In genomic region chr11:22584100-22584487, GRCm38 (mm10) we compare ENCODE assay signal across 9 mouse cellular contexts.
DNase-seq lines count a peak whose midpoint lies in the region; ATAC-seq lines count a peak whose summit lies in the region.
"Had no signal": no experiment of that assay in that cellular context is flagged by ENCODE, and none has a peak within 500 bp of the region (broad histone marks: within the 10 kb centered on the region; RNA-seq: fewer than 3 reads in every experiment).

No protein-coding gene starts in this region.

- no peaks in the 10 kb centered on the region for H3K9me3 ChIP-seq in lung, embryonic 16.5 days (ENCODE audit: control insufficient read depth, low read length)
- peaks cover 3% of the 10 kb centered on the region; the same call in 1 of the 2 replicates for H3K9me3 ChIP-seq in limb, embryonic 11.5 days (ENCODE audit: control insufficient read depth, low read length)
- no peaks in the 10 kb centered on the region for H3K9me3 ChIP-seq in stomach, embryonic 14.5 days (ENCODE audit: control insufficient read depth, low read depth, low read length)

- peak overlapping the region; percentile 88 for H3K27ac ChIP-seq in lung, embryonic 16.5 days (ENCODE audit: low read length)
- no peak overlapping the region for H3K27ac ChIP-seq in limb, embryonic 11.5 days (replicated peaks; ENCODE audit: low read depth, low read length)
- H3K27ac ChIP-seq in stomach, embryonic 14.5 days (ENCODE audit: low read length) = peak overlapping the region; percentile 67; the same call in 1 of the 2 replicates
- H3K27ac ChIP-seq: macrophage had no signal

- no peak overlapping the region for H3K4me3 ChIP-seq in lung, embryonic 16.5 days (ENCODE audit: low read length)
- H3K4me3 ChIP-seq in limb, embryonic 11.5 days (ENCODE audit: low read depth, low read length) = no peak overlapping the region
- H3K4me3 ChIP-seq in stomach, embryonic 14.5 days (ENCODE audit: low read depth, low read length) = no peak overlapping the region

- H3K36me3 ChIP-seq in lung, embryonic 16.5 days (ENCODE audit: control insufficient read depth, insufficient read depth, low read length) = no peaks in the 10 kb centered on the region
- H3K36me3 ChIP-seq in limb, embryonic 11.5 days (ENCODE audit: control insufficient read depth, insufficient read depth, low read length) = no peaks in the 10 kb centered on the region
- no peaks in the 10 kb centered on the region for H3K36me3 ChIP-seq in stomach, embryonic 14.5 days (ENCODE audit: control insufficient read depth, insufficient read depth, low read length)

- H3K27me3 ChIP-seq in lung, embryonic 16.5 days (ENCODE audit: control insufficient read depth, insufficient read depth, low read depth, low read length) = no peaks in the 10 kb centered on the region
- no peaks in the 10 kb centered on the region for H3K27me3 ChIP-seq in limb, embryonic 11.5 days (ENCODE audit: control insufficient read depth, insufficient read depth, low read length)
- no peaks in the 10 kb centered on the region for H3K27me3 ChIP-seq in stomach, embryonic 14.5 days (ENCODE audit: control insufficient read depth, insufficient read depth, low read length)

- ATAC-seq in lung, embryonic 16.5 days (ENCODE audit: low read depth) = peak; percentile 51; the same call in 1 of the 2 replicates
- ATAC-seq in limb, embryonic 11.5 days (ENCODE audit: insufficient number of reproducible peaks, low FRiP score, low TSS enrichment, low read depth) = no peak; the same call in 1 of the 2 replicates
- ATAC-seq in stomach, embryonic 14.5 days (ENCODE audit: insufficient number of reproducible peaks, insufficient read depth, low FRiP score, low read depth) = peak; percentile 48

- 31% methylated on average over 5 of the region's 5 CpGs for WGBS in lung, embryonic 16.5 days
- WGBS in limb, embryonic 11.5 days = 42% methylated on average over 5 of the region's 5 CpGs
- 35% methylated on average over 5 of the region's 5 CpGs for WGBS in stomach, embryonic 14.5 days

- peak; percentile 55 to 77 for DNase-seq in cerebellum, postnatal 10 days
- DNase-seq in cerebellum, postnatal 25 days = no peak
- DNase-seq in lung, postnatal 14 days = no peak
- DNase-seq in limb, embryonic 11.5 days (ENCODE audit: low spot score) = no peak
- DNase-seq in thymus, postnatal 25 days = no peak
- DNase-seq in left cerebral cortex, adult 9 months (ENCODE audit: low spot score in 2 of 2) = no peak

- H3K4me1 ChIP-seq in lung, embryonic 16.5 days (replicated peaks; ENCODE audit: control insufficient read depth, insufficient read depth, low read length) = peaks cover 43% of the 10 kb centered on the region
- peaks cover 7% of the 10 kb centered on the region; the same call in 1 of the 2 replicates for H3K4me1 ChIP-seq in limb, embryonic 11.5 days (ENCODE audit: control insufficient read depth, insufficient read depth, low read length)
- H3K4me1 ChIP-seq in stomach, embryonic 14.5 days (ENCODE audit: control insufficient read depth, insufficient read depth, low read length) = peaks cover 21% of the 10 kb centered on the region; the same call in 1 of the 2 replicates

- peak overlapping the region; percentile 34; the same call in 1 of the 2 replicates for H3K4me2 ChIP-seq in lung, embryonic 16.5 days (ENCODE audit: low read depth, low read length)
- H3K4me2 ChIP-seq in limb, embryonic 11.5 days (ENCODE audit: low read depth, severe bottlenecking) = peak overlapping the region; percentile 42
- H3K4me2 ChIP-seq in stomach, embryonic 14.5 days (replicated peaks; ENCODE audit: low read depth, low read length) = peak overlapping the region; percentile 33

- no peak overlapping the region; the same call in 1 of the 2 replicates for H3K9ac ChIP-seq in lung, embryonic 16.5 days (ENCODE audit: low read length)
- no peak overlapping the region for H3K9ac ChIP-seq in limb, embryonic 11.5 days (ENCODE audit: low read length)
- H3K9ac ChIP-seq in stomach, embryonic 14.5 days (replicated peaks; ENCODE audit: low read depth, low read length) = no peak overlapping the region

Comparison
In these comparisons a context has a peak if more than half of its experiments do, and no peak if none do; other contexts are left out.
1. DNase-seq: peak in cerebellum, postnatal 10 days (2 of 2); none in cerebellum, postnatal 25 days (0 of 2), lung, postnatal 14 days (single experiment), limb, embryonic 11.5 days (single experiment), thymus, postnatal 25 days (single experiment) and left cerebral cortex, adult 9 months (0 of 2).
2. Peak in every context shown above with its lines, with median percentiles within 50 percentile points of each other: H3K4me2 ChIP-seq.